Mouse (Mus musculus): ENCODE results near the gene Tmem200b. TPM values are rescaled to one million over a fixed set of nuclear protein-coding genes. Genes with fewer than 3 reads are reported as not detected.

Gene Tmem200b
- polyA plus RNA-seq, 1 experiment from 2014 or later = 0.18 TPM

- H3K4me2 ChIP-seq (ENCODE audit: low read depth, low read length) = no peak overlapping the region
- H3K9ac ChIP-seq (replicated peaks) = no peak overlapping the region
- no peak for TF ChIP-seq CTCF (IDR thresholded peaks at IDR 0.05; ENCODE audit: low read depth)
- no peak for TF ChIP-seq EP300 (IDR thresholded peaks at IDR 0.05; ENCODE audit: low read depth)
- DNase-seq = peak; percentile 55
- H3K27me3 ChIP-seq (ENCODE audit: insufficient read depth, low read length) = peaks cover 76% of the 10 kb centered on the region
- H3K9me3 ChIP-seq (ENCODE audit: low read length) = no peaks in the 10 kb centered on the region
- peak; percentile 21 for ATAC-seq
- WGBS (ENCODE audit: insufficient replicate concordance) = 19% methylated on average over 15 of the region's 15 CpGs
- no peak overlapping the region for H3K4me3 ChIP-seq (ENCODE audit: low read depth, low read length)
- no peak overlapping the region for H3K27ac ChIP-seq (ENCODE audit: low read depth)
- peaks cover 37% of the 10 kb centered on the region for H3K4me1 ChIP-seq (ENCODE audit: insufficient read depth)
- peaks cover 11% of the 10 kb centered on the region for H3K36me3 ChIP-seq (replicated peaks; ENCODE audit: insufficient read depth, low read length)
Measured at GRCm38 (mm10) chr4:131918711-131919500, 2.7 kb upstream of the Tmem200b start.

- Histone ChIP-seq H3K4me1 (ENCODE audit: insufficient read depth) (peaks cover 38% of the 10 kb centered on the region), H3K27ac (ENCODE audit: low read depth) (0 out of 2 replicates have a peak overlapping the region, but pooled peaks have one; percentile 69), H3K9ac (replicated peaks) (peak overlapping the region; percentile 52), H3K27me3 (ENCODE audit: insufficient read depth, low read length) (peaks cover 69% of the 10 kb centered on the region), H3K36me3 (replicated peaks; ENCODE audit: insufficient read depth, low read length) (peaks cover 18% of the 10 kb centered on the region), H3K9me3 (ENCODE audit: low read length) (no peaks in the 10 kb centered on the region), H3K4me2 (ENCODE audit: low read depth, low read length) (peak overlapping the region; percentile 79), H3K4me3 (ENCODE audit: low read depth, low read length) (peak overlapping the region; percentile 43)
- TF ChIP-seq CTCF (IDR thresholded peaks at IDR 0.05; ENCODE audit: low read depth) = no peak
- no peak for TF ChIP-seq EP300 (IDR thresholded peaks at IDR 0.05; ENCODE audit: low read depth)
- DNase-seq (no peak), ATAC-seq (no peak)
- WGBS (ENCODE audit: insufficient replicate concordance) = 30% methylated on average over 15 of the region's 15 CpGs
Measured at GRCm38 (mm10) chr4:131919506-131920140, 1.9 kb upstream of the Tmem200b start.

- TF ChIP-seq EP300 (IDR thresholded peaks at IDR 0.05; ENCODE audit: low read depth) = no peak
- no peak for TF ChIP-seq CTCF (IDR thresholded peaks at IDR 0.05; ENCODE audit: low read depth)
- DNase-seq (peak; percentile 71), ATAC-seq (peak; percentile 1; the same call in 1 of the 2 replicates)
- 3% methylated on average over 25 of the region's 51 CpGs for WGBS (ENCODE audit: insufficient replicate concordance)
- Histone ChIP-seq H3K27ac (ENCODE audit: low read depth) (peak overlapping the region; percentile 69), H3K4me3 (ENCODE audit: low read depth, low read length) (peak overlapping the region; percentile 43), H3K27me3 (ENCODE audit: insufficient read depth, low read length) (peaks cover 64% of the 10 kb centered on the region), H3K9me3 (ENCODE audit: low read length) (no peaks in the 10 kb centered on the region), H3K4me1 (ENCODE audit: insufficient read depth) (peaks cover 34% of the 10 kb centered on the region), H3K36me3 (replicated peaks; ENCODE audit: insufficient read depth, low read length) (peaks cover 24% of the 10 kb centered on the region), H3K4me2 (ENCODE audit: low read depth, low read length) (peak overlapping the region; percentile 79), H3K9ac (replicated peaks) (peak overlapping the region; percentile 52)
Measured at GRCm38 (mm10) chr4:131920141-131920594, 1.4 kb upstream of the Tmem200b start.

- 2% methylated on average over 75 of the region's 76 CpGs for WGBS (ENCODE audit: insufficient replicate concordance)
- Histone ChIP-seq H3K27ac (ENCODE audit: low read depth) (peak overlapping the region; percentile 69), H3K27me3 (ENCODE audit: insufficient read depth, low read length) (peaks cover 58% of the 10 kb centered on the region), H3K4me2 (ENCODE audit: low read depth, low read length) (peak overlapping the region; percentile 79), H3K9me3 (ENCODE audit: low read length) (no peaks in the 10 kb centered on the region), H3K36me3 (replicated peaks; ENCODE audit: insufficient read depth, low read length) (peaks cover 30% of the 10 kb centered on the region), H3K4me3 (ENCODE audit: low read depth, low read length) (peak overlapping the region; percentile 43), H3K4me1 (ENCODE audit: insufficient read depth) (peaks cover 34% of the 10 kb centered on the region), H3K9ac (replicated peaks) (peak overlapping the region; percentile 52)
- ATAC-seq (peak; percentile 3; the same call in 1 of the 2 replicates), DNase-seq (peak; percentile 70)
- TF ChIP-seq CTCF (IDR thresholded peaks at IDR 0.05; ENCODE audit: low read depth) (no peak), EP300 (IDR thresholded peaks at IDR 0.05; ENCODE audit: low read depth) (no peak)
Measured at GRCm38 (mm10) chr4:131920595-131921351, 798 bp upstream of the Tmem200b start.

- Histone ChIP-seq H3K4me2 (ENCODE audit: low read depth, low read length) (peak overlapping the region; percentile 79), H3K4me3 (ENCODE audit: low read depth, low read length) (peak overlapping the region; percentile 43), H3K4me1 (ENCODE audit: insufficient read depth) (peaks cover 29% of the 10 kb centered on the region), H3K27me3 (ENCODE audit: insufficient read depth, low read length) (peaks cover 43% of the 10 kb centered on the region), H3K27ac (ENCODE audit: low read depth) (no peak overlapping the region), H3K36me3 (replicated peaks; ENCODE audit: insufficient read depth, low read length) (peaks cover 45% of the 10 kb centered on the region), H3K9ac (replicated peaks) (peak overlapping the region; percentile 52; the same call in 1 of the 2 replicates), H3K9me3 (ENCODE audit: low read length) (no peaks in the 10 kb centered on the region)
- no peak for DNase-seq
- no peak for TF ChIP-seq EP300 (IDR thresholded peaks at IDR 0.05; ENCODE audit: low read depth)
- no peak for TF ChIP-seq CTCF (IDR thresholded peaks at IDR 0.05; ENCODE audit: low read depth)
- WGBS (ENCODE audit: insufficient replicate concordance) = 69% methylated on average over 15 of the region's 15 CpGs
- no peak for ATAC-seq
Measured at GRCm38 (mm10) chr4:131922404-131922803, 833 bp downstream of the Tmem200b start.

Data from liver, postnatal 0 days (tissue).